Mouse (Mus musculus): ENCODE measurements around the gene Babam2. TPM values are rescaled to one million over a fixed set of nuclear protein-coding genes. Genes with fewer than 3 reads are reported as not detected.

Gene Babam2
- polyA plus RNA-seq, 1 experiment from 2014 or later: 90.2 TPM

- H3K4me3 ChIP-seq (replicated peaks; ENCODE audit: low read depth, low read length): no peak overlapping the region
- H3K4me2 ChIP-seq (ENCODE audit: low read length): no peak overlapping the region
- H3K9ac ChIP-seq (ENCODE audit: low read depth, low read length): no peak overlapping the region
- TF ChIP-seq CTCF (IDR thresholded peaks at IDR 0.05; ENCODE audit: low read depth): 0 out of 2 replicates have a peak, but pooled peaks have one; percentile 25
- H3K9me3 ChIP-seq (replicated peaks; ENCODE audit: low read length): no peaks in the 10 kb centered on the region
- no peak overlapping the region for H3K27ac ChIP-seq
- no peaks in the 10 kb centered on the region for H3K27me3 ChIP-seq (ENCODE audit: insufficient read depth, low read length)
- WGBS: 31% methylated on average over 11 of the region's 11 CpGs
- ATAC-seq (replicated peaks; ENCODE audit: low FRiP score, low read depth): peak; percentile 57; the same call in 1 of the 2 replicates
- DNase-seq (ENCODE audit: low spot score): no peak
- 0 out of 2 replicates have a peak, but pooled peaks cover 5% of the 10 kb centered on the region for H3K4me1 ChIP-seq (replicated peaks; ENCODE audit: insufficient read depth, low read length)
- H3K36me3 ChIP-seq (ENCODE audit: insufficient read depth, low read length): no peaks in the 10 kb centered on the region
Measured at GRCm38 (mm10) chr5:32120901-32121376, 423.5 kb downstream of the Babam2 start.

- ATAC-seq (replicated peaks; ENCODE audit: low FRiP score, low read depth): no peak
- Histone ChIP-seq H3K9ac (ENCODE audit: low read depth, low read length) (no peak overlapping the region), H3K36me3 (ENCODE audit: insufficient read depth, low read length) (no peaks in the 10 kb centered on the region), H3K27me3 (ENCODE audit: insufficient read depth, low read length) (no peaks in the 10 kb centered on the region), H3K4me2 (ENCODE audit: low read length) (no peak overlapping the region), H3K4me1 (replicated peaks; ENCODE audit: insufficient read depth, low read length) (0 out of 2 replicates have a peak, but pooled peaks cover 5% of the 10 kb centered on the region), H3K27ac (no peak overlapping the region), H3K4me3 (replicated peaks; ENCODE audit: low read depth, low read length) (no peak overlapping the region), H3K9me3 (replicated peaks; ENCODE audit: low read length) (no peaks in the 10 kb centered on the region)
- WGBS: 75% methylated on average over 6 of the region's 6 CpGs
- DNase-seq (ENCODE audit: low spot score): no peak
- no peak for TF ChIP-seq CTCF (IDR thresholded peaks at IDR 0.05; ENCODE audit: low read depth)
Measured at GRCm38 (mm10) chr5:32121936-32122335, 424.5 kb downstream of the Babam2 start.

- Histone ChIP-seq H3K9ac (ENCODE audit: low read depth, low read length) (no peak overlapping the region), H3K4me2 (ENCODE audit: low read length) (no peak overlapping the region), H3K9me3 (replicated peaks; ENCODE audit: low read length) (no peaks in the 10 kb centered on the region), H3K36me3 (ENCODE audit: insufficient read depth, low read length) (no peaks in the 10 kb centered on the region), H3K27me3 (ENCODE audit: insufficient read depth, low read length) (no peaks in the 10 kb centered on the region), H3K4me3 (replicated peaks; ENCODE audit: low read depth, low read length) (no peak overlapping the region), H3K27ac (no peak overlapping the region), H3K4me1 (replicated peaks; ENCODE audit: insufficient read depth, low read length) (0 out of 2 replicates have a peak, but pooled peaks cover 5% of the 10 kb centered on the region)
- ATAC-seq (replicated peaks; ENCODE audit: low FRiP score, low read depth) (no peak), DNase-seq (ENCODE audit: low spot score) (no peak)
- 87% methylated on average over 5 of the region's 5 CpGs for WGBS
- no peak for TF ChIP-seq CTCF (IDR thresholded peaks at IDR 0.05; ENCODE audit: low read depth)
Measured at GRCm38 (mm10) chr5:32122363-32122762, 424.9 kb downstream of the Babam2 start.

GRCm38 (mm10) chr5:32124957-32125356 is 427.5 kb downstream of the Babam2 start:
- Histone ChIP-seq H3K4me2 (ENCODE audit: low read length) (no peak overlapping the region), H3K27ac (no peak overlapping the region), H3K36me3 (ENCODE audit: insufficient read depth, low read length) (no peaks in the 10 kb centered on the region), H3K9ac (ENCODE audit: low read depth, low read length) (no peak overlapping the region), H3K4me1 (replicated peaks; ENCODE audit: insufficient read depth, low read length) (0 out of 2 replicates have a peak, but pooled peaks cover 5% of the 10 kb centered on the region), H3K4me3 (replicated peaks; ENCODE audit: low read depth, low read length) (no peak overlapping the region), H3K27me3 (ENCODE audit: insufficient read depth, low read length) (no peaks in the 10 kb centered on the region), H3K9me3 (replicated peaks; ENCODE audit: low read length) (no peaks in the 10 kb centered on the region)
- no peak for TF ChIP-seq CTCF (IDR thresholded peaks at IDR 0.05; ENCODE audit: low read depth)
- 86% methylated on average over 6 of the region's 6 CpGs for WGBS
- DNase-seq (ENCODE audit: low spot score): no peak
- ATAC-seq (replicated peaks; ENCODE audit: low FRiP score, low read depth): no peak

GRCm38 (mm10) chr5:32127226-32127625 is 429.7 kb downstream of the Babam2 start:
- WGBS: 86% methylated on average over 3 of the region's 3 CpGs
- H3K9ac ChIP-seq (ENCODE audit: low read depth, low read length): no peak overlapping the region
- no peak overlapping the region for H3K4me2 ChIP-seq (ENCODE audit: low read length)
- no peaks in the 10 kb centered on the region for H3K36me3 ChIP-seq (ENCODE audit: insufficient read depth, low read length)
- H3K27me3 ChIP-seq (ENCODE audit: insufficient read depth, low read length): no peaks in the 10 kb centered on the region
- H3K4me1 ChIP-seq (replicated peaks; ENCODE audit: insufficient read depth, low read length): peaks cover 5% of the 10 kb centered on the region; the same call in 1 of the 2 replicates
- no peak overlapping the region for H3K4me3 ChIP-seq (replicated peaks; ENCODE audit: low read depth, low read length)
- TF ChIP-seq CTCF (IDR thresholded peaks at IDR 0.05; ENCODE audit: low read depth): no peak
- H3K27ac ChIP-seq: no peak overlapping the region
- DNase-seq (ENCODE audit: low spot score) (no peak), ATAC-seq (replicated peaks; ENCODE audit: low FRiP score, low read depth) (no peak)
- H3K9me3 ChIP-seq (replicated peaks; ENCODE audit: low read length): no peaks in the 10 kb centered on the region

GRCm38 (mm10) chr5:32127927-32128326 is 430.4 kb downstream of the Babam2 start:
- Histone ChIP-seq H3K4me2 (ENCODE audit: low read length) (no peak overlapping the region), H3K9ac (ENCODE audit: low read depth, low read length) (no peak overlapping the region), H3K4me1 (replicated peaks; ENCODE audit: insufficient read depth, low read length) (peaks cover 6% of the 10 kb centered on the region; the same call in 1 of the 2 replicates), H3K9me3 (replicated peaks; ENCODE audit: low read length) (no peaks in the 10 kb centered on the region), H3K27ac (no peak overlapping the region), H3K27me3 (ENCODE audit: insufficient read depth, low read length) (no peaks in the 10 kb centered on the region), H3K36me3 (ENCODE audit: insufficient read depth, low read length) (no peaks in the 10 kb centered on the region), H3K4me3 (replicated peaks; ENCODE audit: low read depth, low read length) (no peak overlapping the region)
- no peak for TF ChIP-seq CTCF (IDR thresholded peaks at IDR 0.05; ENCODE audit: low read depth)
- no peak for DNase-seq (ENCODE audit: low spot score)
- no peak for ATAC-seq (replicated peaks; ENCODE audit: low FRiP score, low read depth)
- 37% methylated on average over 3 of the region's 3 CpGs for WGBS
